Mouse (Mus musculus): ENCODE data around the gene Mrpl10. TPM values are rescaled to one million over a fixed set of nuclear protein-coding genes. Genes with fewer than 3 reads are reported as not detected.
A peak's percentile ranks its signal among the peaks of the same experiment; 100 is the strongest.

The Mrpl10 gene
- total and polyA plus RNA-seq, 3 experiments = 104 to 132 (median 119) TPM

GRCm38 (mm10) chr11:97021873-97022484, 19.4 kb upstream of the Mrpl10 start (continued):
- 0 out of 2 replicates have a peak, but pooled peaks have one; percentile 13 for TF ChIP-seq GABPA (IDR thresholded peaks at IDR 0.05; ENCODE audit: insufficient replicate concordance, low read depth, low read length)
- no peak for TF ChIP-seq JUND (conservative IDR thresholded peaks at IDR 0.05; ENCODE audit: low read depth, low read length)
- TF ChIP-seq NELFE (IDR thresholded peaks at IDR 0.05; ENCODE audit: low read depth, low read length) = peak; percentile 53; the same call in 1 of the 2 replicates
- peak; percentile 61; the same call in 1 of the 2 replicates for TF ChIP-seq MYC (IDR thresholded peaks at IDR 0.05; ENCODE audit: low read depth, low read length)
- TF ChIP-seq MAFK (IDR thresholded peaks at IDR 0.05; ENCODE audit: insufficient replicate concordance, low read length) = no peak
- no peak for TF ChIP-seq PAX5 (IDR thresholded peaks at IDR 0.05; ENCODE audit: low read length)

- peak overlapping the region; percentile 56 to 58 (median 57) for H3K4me3 ChIP-seq (replicated peaks in 1 of 3; ENCODE audit: low read depth in 2 of 3, low read length in 2 of 3, poor library complexity in 1 of 3)
- in situ Hi-C loops (cut with MboI; ENCODE audit: low pct_ligation_motif_present, low pct_unique_long_range_greater_than_20kb, low sequenced_read_pairs) = loop anchor here (5.0 kb wide), 2 partner anchors 38 to 108 kb away; partner anchors contain the start of gene Cdk5rap3
- peaks cover 1% of the 10 kb centered on the region for H3K27me3 ChIP-seq (replicated peaks)
- H3K36me3 ChIP-seq (replicated peaks in 1 of 2; ENCODE audit: control insufficient read depth in 1 of 2, insufficient read depth in 1 of 2, low read length in 1 of 2) = peaks cover 10 to 38% of the 10 kb centered on the region in 2 experiments
- dilution Hi-C loops (cut with MboI; ENCODE audit: extremely low pct_ligation_motif_present, extremely low pct_unique_long_range_greater_than_20kb, low sequenced_read_pairs) = no loop called here
- H3K79me2 ChIP-seq (replicated peaks; ENCODE audit: control insufficient read depth, extremely low read depth, insufficient read depth, poor library complexity, severe bottlenecking) = peaks cover 44% of the 10 kb centered on the region
- TF ChIP-seq E2F4 (IDR thresholded peaks at IDR 0.05; ENCODE audit: insufficient replicate concordance, low read depth, low read length) = no peak
- TF ChIP-seq RCOR1 (conservative IDR thresholded peaks at IDR 0.05; ENCODE audit: low read depth, low read length) = no peak; the same call in 1 of the 2 replicates
- no peak for TF ChIP-seq ELF1 (IDR thresholded peaks at IDR 0.05; ENCODE audit: low read depth, low read length)
- peak; percentile 9; the same call in 1 of the 2 replicates for TF ChIP-seq POLR2A (IDR thresholded peaks at IDR 0.05; ENCODE audit: low read depth, low read length)
- no peak for TF ChIP-seq ZMIZ1 (IDR thresholded peaks at IDR 0.05; ENCODE audit: low read depth, low read length)
- no peak for TF ChIP-seq NELFE (IDR thresholded peaks at IDR 0.05; ENCODE audit: low read depth, low read length)
- TF ChIP-seq HCFC1 (IDR thresholded peaks at IDR 0.05; ENCODE audit: low read depth, low read length) = no peak
- TF ChIP-seq CHD2 (IDR thresholded peaks at IDR 0.05; ENCODE audit: low read length) = peak; percentile 46; the same call in 1 of the 2 replicates
- TF ChIP-seq USF2 (conservative IDR thresholded peaks at IDR 0.05; ENCODE audit: low read depth, low read length) = no peak
- no peak for TF ChIP-seq TCF12 (IDR thresholded peaks at IDR 0.05; ENCODE audit: low read depth, low read length)
- TF ChIP-seq JUN (IDR thresholded peaks at IDR 0.05; ENCODE audit: insufficient read depth, low read depth, low read length) = no peak
- no peak for TF ChIP-seq TBP (conservative IDR thresholded peaks at IDR 0.05; ENCODE audit: low read depth, low read length)
- TF ChIP-seq CTCF (conservative IDR thresholded peaks at IDR 0.05 in 1 of 2, IDR thresholded peaks at IDR 0.05 in 1 of 2; ENCODE audit: low read depth in 2 of 2, low read length in 2 of 2) = no peak
- TF ChIP-seq EP300 (IDR thresholded peaks at IDR 0.05; ENCODE audit: low read length) = no peak
- TF ChIP-seq NRF1 (IDR thresholded peaks at IDR 0.05; ENCODE audit: low read depth, low read length) = no peak
- peak; percentile 10; the same call in 1 of the 2 replicates for TF ChIP-seq MEF2A (IDR thresholded peaks at IDR 0.05; ENCODE audit: borderline replicate concordance, low read depth, low read length)
- TF ChIP-seq ZC3H11A (IDR thresholded peaks at IDR 0.05; ENCODE audit: low read depth, low read length) = no peak
- TF ChIP-seq POLR2AphosphoS2 (IDR thresholded peaks at IDR 0.05; ENCODE audit: low read depth, low read length) = no peak
- TF ChIP-seq SIN3A (IDR thresholded peaks at IDR 0.05; ENCODE audit: low read length) = 0 out of 2 replicates have a peak, but pooled peaks have one; percentile 5
- TF ChIP-seq BHLHE40 (IDR thresholded peaks at IDR 0.05; ENCODE audit: low read depth, low read length) = peak; percentile 88
- TF ChIP-seq IRF4 (IDR thresholded peaks at IDR 0.05; ENCODE audit: low read depth, low read length) = peak; percentile 18; the same call in 1 of the 2 replicates
- peaks cover 7 to 53% of the 10 kb centered on the region in 2 experiments for H3K4me1 ChIP-seq (ENCODE audit: control insufficient read depth in 1 of 2, insufficient read depth in 2 of 2)
- peak overlapping the region; percentile 86 for H3K9ac ChIP-seq (ENCODE audit: insufficient read depth, low read depth)
- H3K27ac ChIP-seq (ENCODE audit: insufficient read depth, low read depth) = peak overlapping the region; percentile 98
- no peak for DNase-seq (ENCODE audit: extremely low read depth)
- peak overlapping the region; percentile 70 for H3K4me2 ChIP-seq (ENCODE audit: insufficient read depth, low read depth, poor library complexity, severe bottlenecking)
- H3K9me3 ChIP-seq (replicated peaks; ENCODE audit: low read length) = no peaks in the 10 kb centered on the region
These were observed 16.4 kb upstream of the Mrpl10 start for GRCm38 (mm10) chr11:97024977-97025376.
